8 mouse cellular contexts compared by ENCODE assay signal in the genomic region with DNA sequence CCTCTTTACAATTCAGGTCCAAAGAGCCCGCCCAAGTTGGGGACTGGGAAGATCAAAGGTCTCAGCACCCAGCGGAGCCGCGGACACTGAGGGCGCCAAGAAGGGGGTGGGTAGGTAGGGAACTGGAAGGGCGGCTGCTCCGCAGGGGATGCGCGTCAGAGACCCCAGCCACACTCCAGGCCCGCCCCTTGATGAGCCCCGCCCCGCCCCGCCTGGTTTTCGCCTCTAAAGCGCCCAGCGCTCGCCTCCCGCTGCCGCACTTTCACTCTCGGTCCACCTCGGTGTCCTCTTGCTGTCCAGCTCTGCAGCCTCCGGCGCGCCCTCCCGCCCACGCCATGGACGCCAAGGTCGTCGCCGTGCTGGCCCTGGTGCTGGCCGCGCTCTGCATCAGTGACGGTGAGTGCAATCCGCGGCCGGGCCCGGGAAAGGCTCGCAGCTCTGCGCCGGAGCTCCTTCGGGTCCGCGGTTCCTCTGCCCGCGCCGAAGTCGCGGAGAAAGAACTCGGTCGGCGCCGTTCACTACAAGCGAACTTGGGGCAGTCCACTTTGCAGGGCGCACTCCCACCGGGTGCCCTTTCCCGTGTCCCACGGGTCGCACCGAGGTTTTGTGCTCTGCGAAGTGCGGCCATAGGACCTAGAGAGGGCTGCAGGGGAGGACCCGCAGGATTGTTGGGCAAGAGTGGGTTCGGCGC. TPM values are rescaled to one million over a fixed set of nuclear protein-coding genes. Genes with fewer than 3 reads are reported as not detected.
A peak's percentile ranks its signal among the peaks of the same experiment; 100 is the strongest.
DNase-seq lines count a peak whose midpoint lies in the region; ATAC-seq and TF ChIP-seq lines count a peak whose summit lies in the region.

TSS of gene Cxcl12 (plus strand) at position 215 of the 691 bp plus-strand sequence.

- peak; percentile 11 to 24 for DNase-seq in left cerebral cortex, adult 18-20 months (ENCODE audit: low spot score in 2 of 2)
- no peak for DNase-seq in left cerebral cortex, adult 11 months (ENCODE audit: low spot score)
- peak; percentile 83 for DNase-seq in embryo, embryonic 11 days
- DNase-seq in gonadal fat pad, adult 2 months (ENCODE audit: low read depth), result no peak
- no peak for DNase-seq in limb, embryonic 11.5 days (ENCODE audit: low spot score)
- peak; percentile 65 for DNase-seq in midbrain, embryonic 14.5 days
- DNase-seq in stomach, postnatal 0 days (ENCODE audit: low spot score), result peak; percentile 57

- H3K4me1 ChIP-seq in intestine, embryonic 16.5 days (ENCODE audit: control insufficient read depth, insufficient read depth, low read length), result peaks cover 12% of the 10 kb centered on the region
- peaks cover 18% of the 10 kb centered on the region for H3K4me1 ChIP-seq in limb, embryonic 11.5 days (ENCODE audit: control insufficient read depth, insufficient read depth, low read length)
- H3K4me1 ChIP-seq in midbrain, embryonic 14.5 days (ENCODE audit: control insufficient read depth, insufficient read depth, low read length), result peaks cover 14% of the 10 kb centered on the region; the same call in 1 of the 2 replicates
- H3K4me1 ChIP-seq in stomach, postnatal 0 days (replicated peaks; ENCODE audit: control insufficient read depth, insufficient read depth), result peaks cover 3% of the 10 kb centered on the region; the same call in 1 of the 2 replicates

- peak within 1 kb of the TSS; percentile 77 for H3K4me3 ChIP-seq in intestine, embryonic 16.5 days (ENCODE audit: low read length)
- peak within 1 kb of the TSS; percentile 74 for H3K4me3 ChIP-seq in limb, embryonic 11.5 days (ENCODE audit: low read depth, low read length)
- H3K4me3 ChIP-seq in midbrain, embryonic 14.5 days (replicated peaks; ENCODE audit: low read depth, low read length), result peak within 1 kb of the TSS; percentile 49
- peak within 1 kb of the TSS; percentile 63 for H3K4me3 ChIP-seq in stomach, postnatal 0 days (ENCODE audit: low read depth, low read length)

- H3K27ac ChIP-seq in intestine, embryonic 16.5 days (ENCODE audit: low read length), result peak within 1 kb of the TSS; percentile 45
- H3K27ac ChIP-seq in limb, embryonic 11.5 days (replicated peaks; ENCODE audit: low read depth, low read length), result no peak within 1 kb of the TSS
- H3K27ac ChIP-seq in midbrain, embryonic 14.5 days (replicated peaks; ENCODE audit: low read depth, low read length), result no peak within 1 kb of the TSS
- H3K27ac ChIP-seq in stomach, postnatal 0 days (replicated peaks), result peak within 1 kb of the TSS; percentile 63

- no peak for TF ChIP-seq CTCF in stomach, postnatal 0 days (IDR thresholded peaks at IDR 0.05; ENCODE audit: low read depth)

- peaks cover 18% of the 10 kb centered on the region for H3K27me3 ChIP-seq in intestine, embryonic 16.5 days (replicated peaks; ENCODE audit: control insufficient read depth, insufficient read depth, low read length)
- peaks cover 18% of the 10 kb centered on the region for H3K27me3 ChIP-seq in limb, embryonic 11.5 days (ENCODE audit: control insufficient read depth, insufficient read depth, low read length)
- H3K27me3 ChIP-seq in midbrain, embryonic 14.5 days (ENCODE audit: control insufficient read depth, insufficient read depth, low read length), result peaks cover 70% of the 10 kb centered on the region
- H3K27me3 ChIP-seq in stomach, postnatal 0 days (ENCODE audit: control insufficient read depth, insufficient read depth, low read length), result no peaks in the 10 kb centered on the region; the same call in 1 of the 2 replicates

- H3K4me2 ChIP-seq in intestine, embryonic 16.5 days (ENCODE audit: low read depth, low read length), result peak within 1 kb of the TSS; percentile 95
- peak within 1 kb of the TSS; percentile 90 for H3K4me2 ChIP-seq in limb, embryonic 11.5 days (ENCODE audit: low read depth, severe bottlenecking)
- H3K4me2 ChIP-seq in midbrain, embryonic 14.5 days (ENCODE audit: low read length), result peak within 1 kb of the TSS; percentile 90
- H3K4me2 ChIP-seq in stomach, postnatal 0 days (replicated peaks; ENCODE audit: low read depth), result peak within 1 kb of the TSS; percentile 91

- TF ChIP-seq EP300 in stomach, postnatal 0 days (optimal IDR thresholded peaks at IDR 0.05), result no peak

- peak; percentile 57 for ATAC-seq in intestine, embryonic 16.5 days
- peak; percentile 45 for ATAC-seq in limb, embryonic 11.5 days (ENCODE audit: insufficient number of reproducible peaks, low FRiP score, low TSS enrichment, low read depth)
- 0 out of 2 replicates have a peak, but pooled peaks have one; percentile 21 for ATAC-seq in midbrain, embryonic 14.5 days (ENCODE audit: low FRiP score, low TSS enrichment)
- peak; percentile 67 for ATAC-seq in stomach, postnatal 0 days (ENCODE audit: low FRiP score, low TSS enrichment)

- H3K36me3 ChIP-seq in intestine, embryonic 16.5 days (ENCODE audit: control insufficient read depth, insufficient read depth, low read length), result no peaks in the 10 kb centered on the region
- no peaks in the 10 kb centered on the region for H3K36me3 ChIP-seq in limb, embryonic 11.5 days (ENCODE audit: control insufficient read depth, insufficient read depth, low read length)
- H3K36me3 ChIP-seq in midbrain, embryonic 14.5 days (ENCODE audit: control insufficient read depth, insufficient read depth, low read length), result no peaks in the 10 kb centered on the region
- no peaks in the 10 kb centered on the region for H3K36me3 ChIP-seq in stomach, postnatal 0 days (ENCODE audit: control insufficient read depth, insufficient read depth, low read length)

- peak within 1 kb of the TSS; percentile 82 for H3K9ac ChIP-seq in intestine, embryonic 16.5 days (ENCODE audit: low read depth, low read length)
- H3K9ac ChIP-seq in limb, embryonic 11.5 days (ENCODE audit: low read length), result peak within 1 kb of the TSS; percentile 72
- H3K9ac ChIP-seq in midbrain, embryonic 14.5 days (replicated peaks; ENCODE audit: low read length), result peak within 1 kb of the TSS; percentile 54
- H3K9ac ChIP-seq in stomach, postnatal 0 days (ENCODE audit: low read length), result peak within 1 kb of the TSS; percentile 71

- WGBS in intestine, embryonic 16.5 days, result under 1% methylated on average over 59 of the region's 64 CpGs
- WGBS in limb, embryonic 11.5 days, result under 1% methylated on average over 58 of the region's 64 CpGs
- WGBS in midbrain, embryonic 14.5 days, result under 1% methylated on average over 64 of the region's 64 CpGs
- WGBS in stomach, postnatal 0 days, result under 1% methylated on average over 63 of the region's 64 CpGs

- no peaks in the 10 kb centered on the region for H3K9me3 ChIP-seq in intestine, embryonic 16.5 days (ENCODE audit: control insufficient read depth, low read length)
- no peaks in the 10 kb centered on the region for H3K9me3 ChIP-seq in limb, embryonic 11.5 days (ENCODE audit: control insufficient read depth, low read length)
- H3K9me3 ChIP-seq in midbrain, embryonic 14.5 days (ENCODE audit: control insufficient read depth, low read length), result no peaks in the 10 kb centered on the region
- no peaks in the 10 kb centered on the region for H3K9me3 ChIP-seq in stomach, postnatal 0 days (ENCODE audit: control insufficient read depth, low read length)

RNA-seq across cellular contexts. Expression of gene Cxcl12, which starts in this region (rescaled TPM):
- 10 to 100 TPM; 47.2 to 51.4 TPM for total RNA-seq in left cerebral cortex, adult 18-20 months (2021)
- 125 and 128 TPM in 2 replicates for polyA plus RNA-seq in gonadal fat pad, adult 2 months (2012; rRNA removed)
- 116 and 120 TPM in 2 replicates for polyA plus RNA-seq in intestine, embryonic 16.5 days (2015; fragmentation: Nextera tagmentation; extraction: Ambion mirVana)
- polyA plus RNA-seq in limb, embryonic 11.5 days (2014; fragmentation: Nextera tagmentation; extraction: Ambion mirVana), result 81.6 and 86.0 TPM in 2 replicates
- polyA plus RNA-seq in midbrain, embryonic 14.5 days (2014; fragmentation: Nextera tagmentation; extraction: Ambion mirVana), result 6.4 and 80.3 TPM in 2 replicates
- 58.0 and 61.1 TPM in 2 replicates for polyA plus RNA-seq in stomach, postnatal 0 days (2015; fragmentation: Nextera tagmentation; extraction: Ambion mirVana)

Comparison
In these comparisons a context has a peak if more than half of its experiments do, and no peak if none do; other contexts are left out.
1. DNase-seq: peak in left cerebral cortex, adult 18-20 months (2 of 2), embryo, embryonic 11 days (single experiment), midbrain, embryonic 14.5 days (single experiment) and stomach, postnatal 0 days (single experiment); none in left cerebral cortex, adult 11 months (single experiment), gonadal fat pad, adult 2 months (single experiment) and limb, embryonic 11.5 days (single experiment).
2. H3K27ac ChIP-seq: peak in intestine, embryonic 16.5 days (single experiment) and stomach, postnatal 0 days (single experiment); none in limb, embryonic 11.5 days (single experiment) and midbrain, embryonic 14.5 days (single experiment).
3. Peak in every context shown above with its lines, with median percentiles within 50 percentile points of each other: ATAC-seq, H3K4me2 ChIP-seq, H3K4me3 ChIP-seq and H3K9ac ChIP-seq.